In the genomic region with DNA sequence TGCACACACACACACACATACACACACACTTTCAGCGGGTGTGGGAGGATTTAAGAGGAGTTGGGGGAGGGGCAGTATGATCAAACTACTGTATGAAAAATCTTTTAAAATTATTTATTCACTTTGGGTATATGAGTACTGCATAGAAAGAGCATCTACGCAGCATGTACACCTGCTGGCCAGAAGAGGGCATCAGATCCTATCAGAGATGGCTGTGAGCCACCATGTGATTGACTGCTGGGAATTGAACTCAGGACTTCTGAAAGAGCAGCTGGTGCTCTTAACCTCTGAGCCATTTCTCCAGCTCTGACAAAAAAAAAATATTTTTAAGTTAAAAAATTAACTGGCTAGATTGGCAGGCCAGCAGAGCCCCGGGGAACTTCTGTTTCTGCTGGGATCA, we compare ENCODE assay signal across 9 mouse cellular contexts. TPM values are rescaled to one million over a fixed set of nuclear protein-coding genes. Genes with fewer than 3 reads are reported as not detected.
DNase-seq lines count a peak whose midpoint lies in the region; ATAC-seq and TF ChIP-seq lines count a peak whose summit lies in the region.
"Had no signal": no experiment of that assay in that cellular context is flagged by ENCODE, and none has a peak within 500 bp of the region (broad histone marks: within the 10 kb centered on the region; RNA-seq: fewer than 3 reads in every experiment).

No protein-coding gene starts in this region.

- H3K4me3 ChIP-seq in kidney, embryonic 14.5 days (ENCODE audit: low read length): no peak overlapping the region
- H3K4me3 ChIP-seq in E14TG2a.4 (replicated peaks; ENCODE audit: low read length): no peak overlapping the region
- no peak overlapping the region for H3K4me3 ChIP-seq in bone marrow macrophage, adult 2 months (ENCODE audit: insufficient read depth, low read length)
- H3K4me3 ChIP-seq: embryonic facial prominence, embryonic 13.5 days had no signal

- H3K36me3 ChIP-seq in kidney, embryonic 14.5 days (ENCODE audit: control insufficient read depth, insufficient read depth, low read length): no peaks in the 10 kb centered on the region
- no peaks in the 10 kb centered on the region for H3K36me3 ChIP-seq in E14TG2a.4 (ENCODE audit: insufficient read depth, low read length)
- H3K36me3 ChIP-seq: embryonic facial prominence, embryonic 13.5 days had no signal

- H3K4me1 ChIP-seq in kidney, embryonic 14.5 days (ENCODE audit: control insufficient read depth, insufficient read depth, low read length): peaks cover 7% of the 10 kb centered on the region; the same call in 1 of the 2 replicates
- H3K4me1 ChIP-seq in E14TG2a.4 (replicated peaks; ENCODE audit: low read depth, low read length): peaks cover 51% of the 10 kb centered on the region
- H3K4me1 ChIP-seq in bone marrow macrophage, adult 2 months (ENCODE audit: control insufficient read depth, insufficient read depth, low read length): no peaks in the 10 kb centered on the region

- peaks cover 12% of the 10 kb centered on the region; the same call in 1 of the 2 replicates for H3K27me3 ChIP-seq in kidney, embryonic 14.5 days (ENCODE audit: control insufficient read depth, insufficient read depth, low read length)
- H3K27me3 ChIP-seq in E14TG2a.4 (ENCODE audit: insufficient read depth, low read length): peaks cover 5% of the 10 kb centered on the region

- H3K9ac ChIP-seq in kidney, embryonic 14.5 days (ENCODE audit: low read depth, low read length): no peak overlapping the region
- H3K9ac ChIP-seq: embryonic facial prominence, embryonic 13.5 days had no signal

- no peak for TF ChIP-seq POLR2A in bone marrow macrophage, adult 2 months (IDR thresholded peaks at IDR 0.05; ENCODE audit: borderline replicate concordance, low read depth, low read length)

- 54% methylated on average over 3 of the region's 3 CpGs for WGBS in kidney, embryonic 14.5 days

- TF ChIP-seq CTCF in E14TG2a.4 (conservative IDR thresholded peaks at IDR 0.05; ENCODE audit: low read length): peak; percentile 40
- peak; percentile 36; the same call in 1 of the 2 replicates for TF ChIP-seq CTCF in bone marrow macrophage, adult 2 months (IDR thresholded peaks at IDR 0.05; ENCODE audit: low read depth, low read length)

- H3K9me3 ChIP-seq in kidney, embryonic 14.5 days (ENCODE audit: control insufficient read depth, low read length): no peaks in the 10 kb centered on the region
- H3K9me3 ChIP-seq in E14TG2a.4 (ENCODE audit: low read length): peaks cover 13% of the 10 kb centered on the region
- H3K9me3 ChIP-seq: embryonic facial prominence, embryonic 13.5 days had no signal

- peak; percentile 23 for DNase-seq in kidney, adult 18-20 months
- DNase-seq in lung, postnatal 10 days: peak; percentile 51
- no peak for DNase-seq in urinary bladder, adult 2 months (ENCODE audit: low spot score)
- no peak for DNase-seq in layer of hippocampus, postnatal 25 days (ENCODE audit: extremely low spot score in 1 of 2, low spot score in 1 of 2)

- H3K4me2 ChIP-seq in kidney, embryonic 14.5 days (replicated peaks; ENCODE audit: low read depth, low read length): no peak overlapping the region
- H3K4me2 ChIP-seq: embryonic facial prominence, embryonic 13.5 days had no signal

- ATAC-seq in kidney, embryonic 14.5 days (ENCODE audit: low FRiP score, low TSS enrichment): no peak

- no peak overlapping the region for H3K27ac ChIP-seq in kidney, embryonic 14.5 days (ENCODE audit: low read depth, low read length)
- no peak overlapping the region for H3K27ac ChIP-seq in bone marrow macrophage, adult 2 months (ENCODE audit: insufficient read depth, low read depth, low read length)
- H3K27ac ChIP-seq: embryonic facial prominence, embryonic 13.5 days had no signal

RNA-seq across cellular contexts. Expression of gene Neurl1a, which starts 4.1 kb away (rescaled TPM):
- polyA plus RNA-seq in kidney, embryonic 14.5 days (2014; fragmentation: Nextera tagmentation; extraction: Ambion mirVana): 4.7 and 5.9 TPM in 2 replicates
- polyA plus RNA-seq in bone marrow macrophage, adult 2 months (2012; ENCODE audit: insufficient read depth, insufficient read length, missing spikeins): 2.9 and 3.8 TPM in 2 replicates
- polyA plus RNA-seq in urinary bladder, adult 2 months (2012; rRNA removed): 22.5 and 31.0 TPM in 2 replicates
- 100 to 1,000 TPM; 186 to 192 TPM for total RNA-seq in layer of hippocampus, postnatal 25 days (2021)

RNA-seq across cellular contexts. Expression of gene Calhm3, which starts 17.0 kb away (rescaled TPM):
- not detected in 2 replicates for polyA plus RNA-seq in kidney, embryonic 14.5 days (2014; fragmentation: Nextera tagmentation; extraction: Ambion mirVana)
- polyA plus RNA-seq in bone marrow macrophage, adult 2 months (2012; ENCODE audit: insufficient read depth, insufficient read length, missing spikeins): not detected in 2 replicates
- polyA plus RNA-seq in urinary bladder, adult 2 months (2012; rRNA removed): not detected in 2 replicates
- total RNA-seq in layer of hippocampus, postnatal 25 days (2021): not detected
- polyA plus RNA-seq: embryonic facial prominence, embryonic 13.5 days; stomach, embryonic 16.5 days had no signal

RNA-seq across cellular contexts. Expression of gene Calhm1, which starts 30.5 kb away (rescaled TPM):
- not detected in 2 replicates for polyA plus RNA-seq in kidney, embryonic 14.5 days (2014; fragmentation: Nextera tagmentation; extraction: Ambion mirVana)
- polyA plus RNA-seq in bone marrow macrophage, adult 2 months (2012; ENCODE audit: insufficient read depth, insufficient read length, missing spikeins): not detected in 2 replicates
- polyA plus RNA-seq in urinary bladder, adult 2 months (2012; rRNA removed): not detected in 2 replicates
- total RNA-seq in layer of hippocampus, postnatal 25 days (2021): not detected
- polyA plus RNA-seq: embryonic facial prominence, embryonic 13.5 days; stomach, embryonic 16.5 days had no signal

RNA-seq across cellular contexts. Expression of gene Calhm2, which starts 36.4 kb away (rescaled TPM):
- polyA plus RNA-seq in kidney, embryonic 14.5 days (2014; fragmentation: Nextera tagmentation; extraction: Ambion mirVana): 1.9 and 3.8 TPM in 2 replicates
- polyA plus RNA-seq in bone marrow macrophage, adult 2 months (2012; ENCODE audit: insufficient read depth, insufficient read length, missing spikeins): 23.3 and 27.5 TPM in 2 replicates
- polyA plus RNA-seq in urinary bladder, adult 2 months (2012; rRNA removed): 16.2 and 16.9 TPM in 2 replicates
- total RNA-seq in layer of hippocampus, postnatal 25 days (2021): 1 to 10 TPM; 4.9 to 5.2 TPM

Comparison
In these comparisons a context has a peak if more than half of its experiments do, and no peak if none do; other contexts are left out.
1. DNase-seq: peak in kidney, adult 18-20 months (single experiment) and lung, postnatal 10 days (single experiment); none in urinary bladder, adult 2 months (single experiment) and layer of hippocampus, postnatal 25 days (0 of 2).